In genomic region chr11:6178673-6179166, GRCm38 (mm10) we compare ENCODE assay signal across 8 mouse cellular contexts. TPM values are rescaled to one million over a fixed set of nuclear protein-coding genes. Genes with fewer than 3 reads are reported as not detected.
A peak's percentile ranks its signal among the peaks of the same experiment; 100 is the strongest.
DNase-seq lines count a peak whose midpoint lies in the region; ATAC-seq and TF ChIP-seq lines count a peak whose summit lies in the region.

No protein-coding gene starts in this region.

- H3K27ac ChIP-seq in kidney, postnatal 0 days: peak overlapping the region; percentile 44
- no peak overlapping the region for H3K27ac ChIP-seq in embryonic facial prominence, embryonic 11.5 days (replicated peaks; ENCODE audit: low read depth, low read length)
- peak overlapping the region; percentile 66 for H3K27ac ChIP-seq in limb, embryonic 10.5 days

- WGBS in kidney, postnatal 0 days: 14% methylated on average over 2 of the region's 2 CpGs
- WGBS in embryonic facial prominence, embryonic 11.5 days: 22% methylated on average over 2 of the region's 2 CpGs
- 35% methylated on average over 2 of the region's 2 CpGs for WGBS in limb, embryonic 10.5 days

- no peaks in the 10 kb centered on the region for H3K9me3 ChIP-seq in kidney, postnatal 0 days (replicated peaks; ENCODE audit: low read length)
- no peaks in the 10 kb centered on the region for H3K9me3 ChIP-seq in E14TG2a.4 (ENCODE audit: low read length)
- no peaks in the 10 kb centered on the region for H3K9me3 ChIP-seq in embryonic facial prominence, embryonic 11.5 days (replicated peaks; ENCODE audit: control insufficient read depth, low read length)
- H3K9me3 ChIP-seq in limb, embryonic 10.5 days (replicated peaks): no peaks in the 10 kb centered on the region

- no peaks in the 10 kb centered on the region for H3K27me3 ChIP-seq in kidney, postnatal 0 days (ENCODE audit: insufficient read depth, low read length)
- H3K27me3 ChIP-seq in E14TG2a.4 (ENCODE audit: insufficient read depth, low read length): no peaks in the 10 kb centered on the region
- H3K27me3 ChIP-seq in embryonic facial prominence, embryonic 11.5 days (ENCODE audit: control insufficient read depth, insufficient read depth, low read length): no peaks in the 10 kb centered on the region
- no peaks in the 10 kb centered on the region for H3K27me3 ChIP-seq in limb, embryonic 10.5 days (ENCODE audit: low read depth, poor library complexity, severe bottlenecking)

- H3K4me3 ChIP-seq in kidney, postnatal 0 days (replicated peaks; ENCODE audit: low read depth, low read length): no peak overlapping the region
- peak overlapping the region; percentile 68 for H3K4me3 ChIP-seq in E14TG2a.4 (replicated peaks; ENCODE audit: low read length)
- no peak overlapping the region for H3K4me3 ChIP-seq in embryonic facial prominence, embryonic 11.5 days (ENCODE audit: low read depth, low read length)
- H3K4me3 ChIP-seq in limb, embryonic 10.5 days: no peak overlapping the region

- ATAC-seq in kidney, postnatal 0 days (replicated peaks; ENCODE audit: low FRiP score, low read depth): 0 out of 2 replicates have a peak, but pooled peaks have one; percentile 43
- no peak for ATAC-seq in embryonic facial prominence, embryonic 11.5 days (replicated peaks; ENCODE audit: insufficient number of reproducible peaks, low FRiP score, low TSS enrichment, low read depth)

- TF ChIP-seq CTCF in kidney, postnatal 0 days (IDR thresholded peaks at IDR 0.05; ENCODE audit: low read depth): no peak
- no peak for TF ChIP-seq CTCF in E14TG2a.4 (conservative IDR thresholded peaks at IDR 0.05; ENCODE audit: low read length)

- no peaks in the 10 kb centered on the region for H3K36me3 ChIP-seq in kidney, postnatal 0 days (ENCODE audit: insufficient read depth, low read length)
- H3K36me3 ChIP-seq in E14TG2a.4 (ENCODE audit: insufficient read depth, low read length): peaks cover 12% of the 10 kb centered on the region
- no peaks in the 10 kb centered on the region for H3K36me3 ChIP-seq in embryonic facial prominence, embryonic 11.5 days (replicated peaks; ENCODE audit: control insufficient read depth, insufficient read depth, low read depth, low read length)
- peaks cover 6% of the 10 kb centered on the region; the same call in 1 of the 2 replicates for H3K36me3 ChIP-seq in limb, embryonic 10.5 days

- H3K9ac ChIP-seq in kidney, postnatal 0 days (ENCODE audit: low read depth, low read length): no peak overlapping the region
- no peak overlapping the region; the same call in 1 of the 2 replicates for H3K9ac ChIP-seq in embryonic facial prominence, embryonic 11.5 days (replicated peaks; ENCODE audit: low read length)

- peak; percentile 62 for DNase-seq in kidney, postnatal 0 days (ENCODE audit: low spot score)
- no peak for DNase-seq in kidney, postnatal 36 days
- peak; percentile 9 for DNase-seq in embryonic facial prominence, embryonic 11.5 days (ENCODE audit: low spot score)
- DNase-seq in limb, embryonic 10.5 days (ENCODE audit: low spot score): no peak
- peak; percentile 78 for DNase-seq in telencephalon, adult 2 months (ENCODE audit: low read depth, low spot score)
- DNase-seq in urinary bladder, postnatal 25 days (ENCODE audit: low spot score): no peak
- no peak for DNase-seq in cerebellum, adult 11 months

- no peak overlapping the region for H3K4me2 ChIP-seq in kidney, postnatal 0 days (ENCODE audit: low read length)
- no peak overlapping the region for H3K4me2 ChIP-seq in embryonic facial prominence, embryonic 11.5 days (ENCODE audit: low read depth, low read length)

- H3K4me1 ChIP-seq in kidney, postnatal 0 days (replicated peaks; ENCODE audit: insufficient read depth, low read length): peaks cover 9% of the 10 kb centered on the region; the same call in 1 of the 2 replicates
- H3K4me1 ChIP-seq in E14TG2a.4 (replicated peaks; ENCODE audit: low read depth, low read length): peaks cover 87% of the 10 kb centered on the region
- 0 out of 2 replicates have a peak, but pooled peaks cover 4% of the 10 kb centered on the region for H3K4me1 ChIP-seq in embryonic facial prominence, embryonic 11.5 days (ENCODE audit: control insufficient read depth, insufficient read depth, low read length)
- peaks cover 19% of the 10 kb centered on the region for H3K4me1 ChIP-seq in limb, embryonic 10.5 days

RNA-seq across cellular contexts. Expression of gene A730071L15Rik, which starts 21.1 kb away (rescaled TPM):
- polyA plus RNA-seq in kidney, postnatal 0 days (2015; fragmentation: Nextera tagmentation; extraction: Ambion mirVana): 0.53 and 0.84 TPM in 2 replicates
- 0.36 and 0.61 TPM in 2 replicates for polyA plus RNA-seq in embryonic facial prominence, embryonic 11.5 days (2014; fragmentation: Nextera tagmentation; extraction: Ambion mirVana)
- polyA plus RNA-seq in limb, embryonic 10.5 days (2016; fragmentation: Nextera tagmentation; extraction: Ambion mirVana): 0.29 and 0.53 TPM in 2 replicates

RNA-seq across cellular contexts. Expression of gene Nudcd3, which starts 21.5 kb away (rescaled TPM):
- polyA plus RNA-seq in kidney, postnatal 0 days (2015; fragmentation: Nextera tagmentation; extraction: Ambion mirVana): 28.1 and 29.1 TPM in 2 replicates
- polyA plus RNA-seq in embryonic facial prominence, embryonic 11.5 days (2014; fragmentation: Nextera tagmentation; extraction: Ambion mirVana): 41.7 and 43.0 TPM in 2 replicates
- polyA plus RNA-seq in limb, embryonic 10.5 days (2016; fragmentation: Nextera tagmentation; extraction: Ambion mirVana): 52.2 and 55.3 TPM in 2 replicates

RNA-seq across cellular contexts. Expression of gene Npc1l1, which starts 51.2 kb away (rescaled TPM):
- 0.10 and 0.11 TPM in 2 replicates for polyA plus RNA-seq in kidney, postnatal 0 days (2015; fragmentation: Nextera tagmentation; extraction: Ambion mirVana)
- not detected in 2 replicates for polyA plus RNA-seq in embryonic facial prominence, embryonic 11.5 days (2014; fragmentation: Nextera tagmentation; extraction: Ambion mirVana)
- 0.03 TPM in 1 of 2 replicates, not detected in the other for polyA plus RNA-seq in limb, embryonic 10.5 days (2016; fragmentation: Nextera tagmentation; extraction: Ambion mirVana)

Comparison
In these comparisons a context has a peak if more than half of its experiments do, and no peak if none do; other contexts are left out.
1. DNase-seq: peak in kidney, postnatal 0 days (single experiment), embryonic facial prominence, embryonic 11.5 days (single experiment) and telencephalon, adult 2 months (single experiment); none in kidney, postnatal 36 days (0 of 2), limb, embryonic 10.5 days (single experiment), urinary bladder, postnatal 25 days (single experiment) and cerebellum, adult 11 months (single experiment).